Mouse (Mus musculus): ENCODE results near the gene Ppm1l. TPM values are rescaled to one million over a fixed set of nuclear protein-coding genes. Genes with fewer than 3 reads are reported as not detected.
A peak's percentile ranks its signal among the peaks of the same experiment; 100 is the strongest.

Ppm1l gene
- polyA plus RNA-seq, 1 experiment = 6.8 TPM

DNA sequence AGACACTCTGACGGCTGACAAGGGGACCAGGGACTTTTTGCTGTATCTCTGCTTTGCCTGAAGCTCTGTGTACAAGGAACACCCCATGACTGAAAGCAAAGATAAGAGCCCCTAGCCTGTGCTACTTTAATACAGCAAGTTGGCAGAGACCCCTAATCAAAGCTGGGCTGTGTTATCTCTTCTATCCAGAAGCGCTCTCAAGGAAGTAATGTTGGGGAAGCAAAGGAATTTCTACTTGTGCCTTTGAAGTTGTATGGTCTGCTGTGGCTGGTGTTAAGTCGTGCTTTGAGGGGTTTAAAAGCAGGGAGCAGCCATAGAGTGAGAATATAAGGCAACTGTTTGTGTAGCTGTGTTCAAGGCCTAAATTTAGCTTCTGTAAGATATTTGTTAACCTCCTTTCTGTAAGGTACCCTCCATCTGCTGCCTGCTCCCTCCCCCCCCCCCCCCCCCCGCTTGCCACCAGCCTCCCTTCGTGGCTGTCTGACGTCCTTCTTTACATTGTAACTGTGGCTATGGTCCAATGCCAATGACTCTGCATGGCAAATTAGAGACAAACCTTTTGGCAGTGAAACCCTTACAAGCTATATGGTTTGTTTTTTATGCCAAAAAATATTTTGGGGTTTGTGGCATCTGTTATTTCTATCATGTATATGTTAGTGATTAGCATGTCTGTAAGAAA is 152.9 kb downstream of the Ppm1l start:
- Histone ChIP-seq H3K27me3 (ENCODE audit: control insufficient read depth, insufficient read depth, insufficient read length) (no peaks in the 10 kb centered on the region), H3K79me2 (ENCODE audit: control insufficient read depth, insufficient read depth) (no peaks in the 10 kb centered on the region), H3ac (ENCODE audit: control insufficient read depth, insufficient read length) (no peak overlapping the region), H3K4me3 (no peak overlapping the region), H3K36me3 (ENCODE audit: control insufficient read depth, insufficient read depth) (no peaks in the 10 kb centered on the region), H3K4me2 (ENCODE audit: low read depth) (no peak overlapping the region)
- TF ChIP-seq CEBPB (IDR thresholded peaks at IDR 0.05; ENCODE audit: insufficient read depth, poor library complexity, severe bottlenecking) = no peak
- no peak for TF ChIP-seq TCF12 (IDR thresholded peaks at IDR 0.05; ENCODE audit: insufficient read depth, poor library complexity, severe bottlenecking)
- no peak for TF ChIP-seq POLR2AphosphoS2 (IDR thresholded peaks at IDR 0.05; ENCODE audit: insufficient read length, low read depth)
- no peak for TF ChIP-seq SRF (IDR thresholded peaks at IDR 0.05; ENCODE audit: control insufficient read depth, insufficient read length, low read depth)
- no peak for TF ChIP-seq MYOG (IDR thresholded peaks at IDR 0.05; ENCODE audit: control insufficient read depth in 1 of 3, insufficient read depth in 1 of 3, insufficient read length in 2 of 3, low read depth in 2 of 3)
- no peak for TF ChIP-seq MYOD1 (IDR thresholded peaks at IDR 0.05; ENCODE audit: control insufficient read depth in 1 of 3, insufficient read length in 2 of 3, low read depth in 2 of 3)
- no peak for TF ChIP-seq MAX (IDR thresholded peaks at IDR 0.05; ENCODE audit: low read depth)
- no peak for TF ChIP-seq USF1 (IDR thresholded peaks at IDR 0.05; ENCODE audit: low read depth)
- TF ChIP-seq POLR2A (IDR thresholded peaks at IDR 0.05; ENCODE audit: insufficient read length, low read depth) = no peak
- TF ChIP-seq REST (IDR thresholded peaks at IDR 0.05; ENCODE audit: insufficient read depth, insufficient read length) = no peak
- no peak for TF ChIP-seq TCF3 (IDR thresholded peaks at IDR 0.05; ENCODE audit: insufficient read length, low read depth)
- no peak for TF ChIP-seq E2F4 (IDR thresholded peaks at IDR 0.05; ENCODE audit: insufficient read depth)

DNA sequence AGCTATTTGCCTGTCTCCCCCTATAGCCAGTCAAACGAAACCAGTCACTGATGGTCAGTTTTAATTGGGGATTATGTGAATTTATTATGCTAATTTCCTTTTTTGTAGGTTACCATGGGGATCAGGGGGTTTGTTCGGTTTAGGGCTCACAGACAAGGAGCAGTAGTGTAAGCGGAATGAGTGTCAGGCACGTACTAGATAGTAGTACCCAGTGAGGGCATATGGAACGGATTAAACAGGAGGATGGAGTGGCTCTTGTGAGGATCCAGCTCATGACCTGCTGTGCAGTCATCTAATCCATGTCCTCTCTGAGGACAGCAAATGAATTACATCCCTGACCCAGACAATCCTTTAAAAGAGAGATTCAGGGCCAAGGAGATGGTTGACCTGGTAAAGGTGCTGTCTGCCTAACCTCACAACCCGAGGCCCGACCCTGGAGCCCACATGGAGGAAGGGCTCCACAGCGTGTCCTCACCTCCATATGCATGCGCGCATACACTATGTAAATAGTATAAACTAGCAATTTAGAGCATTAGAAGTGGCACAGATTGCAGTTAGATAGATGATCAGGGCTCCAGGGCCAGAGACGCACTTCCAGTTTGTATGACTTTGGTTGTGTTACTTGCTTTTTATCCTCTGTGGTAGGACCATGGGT is 153.6 kb downstream of the Ppm1l start:
- no peak overlapping the region for H3ac ChIP-seq (ENCODE audit: control insufficient read depth, insufficient read length)
- no peak overlapping the region for H3K4me2 ChIP-seq (ENCODE audit: low read depth)
- TF ChIP-seq CEBPB (IDR thresholded peaks at IDR 0.05; ENCODE audit: insufficient read depth, poor library complexity, severe bottlenecking) (no peak), MAX (IDR thresholded peaks at IDR 0.05; ENCODE audit: low read depth) (no peak), TCF3 (IDR thresholded peaks at IDR 0.05; ENCODE audit: insufficient read length, low read depth) (no peak), POLR2AphosphoS2 (IDR thresholded peaks at IDR 0.05; ENCODE audit: insufficient read length, low read depth) (no peak), TCF12 (IDR thresholded peaks at IDR 0.05; ENCODE audit: insufficient read depth, poor library complexity, severe bottlenecking) (no peak), REST (IDR thresholded peaks at IDR 0.05; ENCODE audit: insufficient read depth, insufficient read length) (no peak), MYOD1 (IDR thresholded peaks at IDR 0.05; ENCODE audit: control insufficient read depth in 1 of 3, insufficient read length in 2 of 3, low read depth in 2 of 3) (no peak), SRF (IDR thresholded peaks at IDR 0.05; ENCODE audit: control insufficient read depth, insufficient read length, low read depth) (no peak), MYOG (IDR thresholded peaks at IDR 0.05; ENCODE audit: control insufficient read depth in 1 of 3, insufficient read depth in 1 of 3, insufficient read length in 2 of 3, low read depth in 2 of 3) (no peak), E2F4 (IDR thresholded peaks at IDR 0.05; ENCODE audit: insufficient read depth) (no peak), POLR2A (IDR thresholded peaks at IDR 0.05; ENCODE audit: insufficient read length, low read depth) (no peak), USF1 (IDR thresholded peaks at IDR 0.05; ENCODE audit: low read depth) (no peak)
- no peak overlapping the region for H3K4me3 ChIP-seq
- H3K79me2 ChIP-seq (ENCODE audit: control insufficient read depth, insufficient read depth) = no peaks in the 10 kb centered on the region
- H3K36me3 ChIP-seq (ENCODE audit: control insufficient read depth, insufficient read depth) = no peaks in the 10 kb centered on the region
- no peaks in the 10 kb centered on the region for H3K27me3 ChIP-seq (ENCODE audit: control insufficient read depth, insufficient read depth, insufficient read length)

DNA sequence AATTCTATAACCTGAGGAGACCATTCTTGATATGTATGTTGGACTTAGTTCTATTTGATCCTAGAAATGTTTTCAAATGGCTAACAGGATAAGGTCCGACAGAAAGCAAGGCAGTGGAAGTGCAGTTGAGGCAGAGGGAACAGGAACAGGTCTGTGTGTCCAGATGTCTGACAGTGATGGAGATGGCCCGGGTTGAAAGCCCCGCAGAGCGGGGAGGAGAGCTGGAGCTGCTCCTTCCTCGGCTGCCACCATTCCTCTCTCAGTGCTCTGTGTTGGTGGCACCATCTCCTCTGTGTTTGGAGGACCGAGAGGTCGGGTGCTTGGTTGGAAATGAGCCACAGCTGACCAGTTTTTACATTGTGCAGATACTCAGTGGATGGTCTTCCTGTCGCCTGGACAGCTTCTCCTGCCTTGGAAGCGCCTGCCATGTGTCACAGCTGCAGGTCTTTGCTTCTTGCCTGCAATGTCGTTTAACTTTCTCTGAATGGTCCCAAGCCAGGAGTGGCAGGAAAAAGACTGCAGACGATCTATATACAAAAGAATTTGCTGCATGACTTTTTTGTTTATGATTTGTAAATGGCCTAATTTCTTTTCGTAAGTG is 159.3 kb downstream of the Ppm1l start:
- Histone ChIP-seq H3K79me2 (ENCODE audit: control insufficient read depth, insufficient read depth) (no peaks in the 10 kb centered on the region), H3K4me2 (ENCODE audit: low read depth) (no peak overlapping the region)
- TF ChIP-seq REST (IDR thresholded peaks at IDR 0.05; ENCODE audit: insufficient read depth, insufficient read length) (no peak), TCF12 (IDR thresholded peaks at IDR 0.05; ENCODE audit: insufficient read depth, poor library complexity, severe bottlenecking) (no peak), MAX (IDR thresholded peaks at IDR 0.05; ENCODE audit: low read depth) (no peak), TCF3 (IDR thresholded peaks at IDR 0.05; ENCODE audit: insufficient read length, low read depth) (no peak), CEBPB (IDR thresholded peaks at IDR 0.05; ENCODE audit: insufficient read depth, poor library complexity, severe bottlenecking) (no peak), E2F4 (IDR thresholded peaks at IDR 0.05; ENCODE audit: insufficient read depth) (no peak), POLR2AphosphoS2 (IDR thresholded peaks at IDR 0.05; ENCODE audit: insufficient read length, low read depth) (no peak), USF1 (IDR thresholded peaks at IDR 0.05; ENCODE audit: low read depth) (no peak), POLR2A (IDR thresholded peaks at IDR 0.05; ENCODE audit: insufficient read length, low read depth) (no peak), MYOG (IDR thresholded peaks at IDR 0.05; ENCODE audit: control insufficient read depth in 1 of 3, insufficient read depth in 1 of 3, insufficient read length in 2 of 3, low read depth in 2 of 3) (no peak)

DNA sequence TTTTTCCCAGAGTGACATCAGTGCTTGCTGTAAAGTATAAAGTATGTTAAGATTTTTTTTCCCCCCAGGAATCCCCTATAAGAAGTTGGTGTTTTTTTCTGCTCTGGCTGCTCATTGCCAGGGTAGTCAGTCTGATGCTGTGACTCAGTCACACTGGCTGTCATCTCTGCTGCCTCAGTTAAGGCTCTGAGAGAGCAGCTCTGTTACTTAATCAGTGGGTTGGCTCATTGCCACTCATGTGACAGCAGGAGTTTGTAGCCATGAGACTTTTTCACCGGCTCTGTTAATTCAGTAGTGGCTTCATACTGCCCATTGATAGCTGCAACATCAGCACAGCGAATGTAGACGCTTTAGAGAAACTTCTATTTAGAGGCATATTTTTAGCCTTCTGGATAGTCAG is 163.3 kb downstream of the Ppm1l start:
- Histone ChIP-seq H3K79me2 (ENCODE audit: control insufficient read depth, insufficient read depth) (no peaks in the 10 kb centered on the region), H3K36me3 (ENCODE audit: control insufficient read depth, insufficient read depth) (no peaks in the 10 kb centered on the region), H3K4me3 (no peak overlapping the region), H3K27me3 (ENCODE audit: control insufficient read depth, insufficient read depth, insufficient read length) (no peaks in the 10 kb centered on the region), H3K4me2 (ENCODE audit: low read depth) (no peak overlapping the region), H3ac (ENCODE audit: control insufficient read depth, insufficient read length) (no peak overlapping the region)
- TF ChIP-seq USF1 (IDR thresholded peaks at IDR 0.05; ENCODE audit: low read depth) = peak; percentile 20
- TF ChIP-seq TCF3 (IDR thresholded peaks at IDR 0.05; ENCODE audit: insufficient read length, low read depth) = no peak

More for the DNA sequence above, 159.3 kb downstream of the Ppm1l start:
- Histone ChIP-seq H3K36me3 (ENCODE audit: control insufficient read depth, insufficient read depth) (no peaks in the 10 kb centered on the region), H3K4me3 (no peak overlapping the region), H3ac (ENCODE audit: control insufficient read depth, insufficient read length) (no peak overlapping the region), H3K27me3 (ENCODE audit: control insufficient read depth, insufficient read depth, insufficient read length) (no peaks in the 10 kb centered on the region)

All from myocyte (in vitro differentiated cells).